Mouse (Mus musculus) ES-E14 (cell line): ENCODE measurements at regions not wholly inside any gene's neighbourhood (a gene's known extent, or its start where the extent isn't known, plus 50 kb on each side); places are given as distances from the start of the nearest gene placed in this dataset.

Experiments
- DNase-seq: peaks from one replicate; pipeline ENCODE4 v3.0.0-alpha.2; 2013; ENCODE audit warnings: low read depth, low spot score
- H3K27ac ChIP-seq: 2 replicates; pipeline ENCODE4 v1.5.1; 2012; ENCODE audit warnings: low read depth, mild to moderate bottlenecking, low read length, moderate library complexity, mixed read lengths; ENCODE audit not compliant: poor library complexity, insufficient read depth, severe bottlenecking
- H3K36me3 ChIP-seq: 2 replicates; pipeline ENCODE4 v1.6.1; 2012; ENCODE audit warnings: mild to moderate bottlenecking, low read length, moderate library complexity, mixed read lengths; ENCODE audit not compliant: control insufficient read depth, poor library complexity, insufficient read depth, severe bottlenecking
- H3K4me1 ChIP-seq, 2 experiments: fragments of 150-350 bp in 1 of 2; sonication (generic) in 1 of 2; 2 replicates each; pipeline ENCODE4 v1.6.1; 2012; ENCODE audit warnings: low read length in 2 of 2, mild to moderate bottlenecking in 1 of 2, mixed read lengths in 1 of 2; ENCODE audit not compliant: control insufficient read depth in 2 of 2, insufficient read depth in 2 of 2, poor library complexity in 1 of 2
- H3K4me3 ChIP-seq, 2 experiments: fragments of 150-350 bp in 1 of 2; sonication (generic) in 1 of 2; 2 replicates each; pipeline ENCODE4 v1.5.1; 2012; ENCODE audit warnings: low read length in 2 of 2, low read depth in 1 of 2, mild to moderate bottlenecking in 1 of 2, mixed read lengths in 1 of 2; ENCODE audit not compliant: insufficient read depth in 1 of 2, poor library complexity in 1 of 2, severe bottlenecking in 1 of 2
- H3K9ac ChIP-seq: 2 replicates; pipeline ENCODE4 v1.6.1; 2012; ENCODE audit warnings: low read depth, mild to moderate bottlenecking, low read length, mixed read lengths; ENCODE audit not compliant: poor library complexity, insufficient read depth, severe bottlenecking
- H3K9me3 ChIP-seq: fragments of 150-350 bp; sonication (generic); 2 replicates; pipeline ENCODE4 v1.6.1; 2012; ENCODE audit warnings: low read depth, mild to moderate bottlenecking, low read length; ENCODE audit not compliant: control insufficient read depth, insufficient read depth
- CHD2 ChIP-seq: IDR thresholded peaks from 2 replicates; pipeline ENCODE4 v1.6.1; 2014; ENCODE audit warnings: mild to moderate bottlenecking, low read depth, low read length, inconsistent platforms
- HCFC1 ChIP-seq: IDR thresholded peaks from 2 replicates; pipeline ENCODE4 v1.6.1; 2012; ENCODE audit warnings: low read length, inconsistent platforms, borderline replicate concordance; ENCODE audit not compliant: insufficient read depth
- MAFK ChIP-seq: IDR thresholded peaks from 2 replicates; pipeline ENCODE4 v1.6.1; 2014; ENCODE audit warnings: mild to moderate bottlenecking, low read depth, low read length, inconsistent platforms; ENCODE audit not compliant: insufficient read depth
- ZC3H11A ChIP-seq: IDR thresholded peaks from 2 replicates; pipeline ENCODE4 v1.6.1; 2012; ENCODE audit warnings: low read depth, mild to moderate bottlenecking, inconsistent platforms, low read length, borderline replicate concordance
- ZNF384 ChIP-seq: IDR thresholded peaks from 2 replicates; pipeline ENCODE4 v1.6.1; 2012; ENCODE audit warnings: low read depth, low read length, inconsistent platforms
- in situ Hi-C, 2 experiments: fragments of 600-800 bp; cut with MboI; formaldehyde crosslinking; loops; one replicate each; pipeline ENCODE4 v1.15.1; 2025; ENCODE audit warnings: low sequenced_read_pairs in 2 of 2, inconsistent platforms in 1 of 2; ENCODE audit not compliant: unreplicated experiment in 2 of 2

GRCm38 (mm10) chr5:75248279-75248678, 96.2 kb downstream of the Pdgfra start:
- Histone ChIP-seq H3K4me3 (no peak overlapping the region), H3K27ac (no peak overlapping the region), H3K9ac (no peak overlapping the region), H3K4me1 (no peaks in the 10 kb centered on the region), H3K9me3 (no peaks in the 10 kb centered on the region), H3K36me3 (no peaks in the 10 kb centered on the region)
- TF ChIP-seq CHD2 (no peak), HCFC1 (no peak), ZNF384 (no peak), MAFK (no peak), ZC3H11A (no peak)
- DNase-seq: no peak
- in situ Hi-C loops: no loop called here

GRCm38 (mm10) chr5:75249671-75250070, 97.6 kb downstream of the Pdgfra start:
- no peak overlapping the region for H3K9ac ChIP-seq
- no peak overlapping the region for H3K4me3 ChIP-seq
- no peak for TF ChIP-seq ZNF384
- no peak for TF ChIP-seq ZC3H11A
- TF ChIP-seq HCFC1: no peak
- TF ChIP-seq MAFK: no peak
- TF ChIP-seq CHD2: no peak
- H3K4me1 ChIP-seq: no peaks in the 10 kb centered on the region
- H3K27ac ChIP-seq: no peak overlapping the region
- H3K36me3 ChIP-seq: no peaks in the 10 kb centered on the region
- no peak for DNase-seq
- in situ Hi-C loops: no loop called here
- no peaks in the 10 kb centered on the region for H3K9me3 ChIP-seq

DNA sequence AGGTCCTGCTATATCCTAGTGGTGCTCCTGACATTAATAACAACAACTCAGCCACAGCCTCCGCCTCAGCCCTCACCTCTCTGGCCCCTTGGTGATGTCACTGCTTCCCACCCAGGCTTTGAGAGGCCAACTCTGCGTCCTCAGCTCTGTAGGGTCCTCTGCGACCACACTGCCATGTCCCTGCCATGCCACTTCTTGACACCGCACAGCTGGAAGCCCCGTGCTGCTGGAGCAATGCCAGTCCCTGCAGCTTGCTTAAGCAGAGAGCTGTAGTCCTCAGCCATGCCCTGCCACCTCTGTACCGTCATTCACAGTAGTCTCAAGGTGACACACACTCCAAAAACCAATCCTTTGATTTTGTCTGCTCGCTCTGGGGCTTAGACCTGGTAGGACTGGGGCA, 101.3 kb downstream of the Pdgfra start:
- Histone ChIP-seq H3K36me3 (no peaks in the 10 kb centered on the region), H3K4me1 (no peaks in the 10 kb centered on the region), H3K4me3 (no peak overlapping the region), H3K27ac (no peak overlapping the region), H3K9me3 (no peaks in the 10 kb centered on the region), H3K9ac (no peak overlapping the region)
- DNase-seq: no peak
- in situ Hi-C loops: no loop called here
- no peak for TF ChIP-seq CHD2
- TF ChIP-seq ZC3H11A: no peak
- TF ChIP-seq HCFC1: no peak
- TF ChIP-seq MAFK: no peak

DNA sequence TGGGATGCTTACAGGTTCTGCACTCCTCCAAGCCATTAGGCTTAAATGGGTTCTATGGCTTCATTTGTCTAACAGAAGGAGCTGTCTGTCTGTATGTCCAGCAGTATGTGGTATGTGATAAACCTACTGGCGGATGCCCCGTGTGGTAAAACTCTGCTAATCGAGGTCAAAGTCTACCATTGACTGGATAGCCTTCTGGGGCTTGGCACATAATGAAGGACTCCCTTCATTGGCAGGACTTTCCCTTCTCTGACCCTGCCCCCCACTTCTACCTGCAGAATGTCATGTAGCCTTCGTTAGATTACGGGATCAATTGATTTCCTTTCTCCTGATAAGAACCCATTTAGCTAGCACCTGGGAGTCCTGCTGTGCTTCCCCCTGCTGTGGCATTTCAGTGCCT, 101.7 kb downstream of the Pdgfra start:
- TF ChIP-seq HCFC1 (no peak), ZC3H11A (no peak), MAFK (no peak), ZNF384 (no peak), CHD2 (no peak)
- no peaks in the 10 kb centered on the region for H3K9me3 ChIP-seq
- no peak overlapping the region for H3K9ac ChIP-seq
- H3K4me1 ChIP-seq: no peaks in the 10 kb centered on the region
- H3K27ac ChIP-seq: no peak overlapping the region
- H3K36me3 ChIP-seq: no peaks in the 10 kb centered on the region
- no peak overlapping the region for H3K4me3 ChIP-seq
- no peak for DNase-seq
- in situ Hi-C loops: no loop called here

DNA sequence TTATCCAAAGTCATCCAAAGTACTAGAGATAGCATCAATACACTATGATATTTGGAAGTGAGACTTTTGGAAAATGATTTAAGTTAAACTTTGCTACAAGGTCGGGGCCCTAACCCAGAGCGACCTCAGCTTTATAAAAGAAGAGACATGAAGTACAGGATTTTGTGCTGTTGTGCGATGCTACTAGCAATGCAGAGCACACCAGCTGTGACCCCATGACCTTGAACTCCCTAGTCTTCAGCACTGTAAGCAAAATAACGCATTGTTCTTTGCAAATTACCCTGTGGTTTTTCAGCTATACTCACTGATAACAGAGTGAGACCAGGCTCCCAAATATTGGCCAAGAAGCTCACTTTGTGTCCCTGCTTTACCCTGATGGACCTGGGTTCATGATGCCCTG, 104.1 kb downstream of the Pdgfra start:
- no peak for TF ChIP-seq ZC3H11A
- no peak for TF ChIP-seq CHD2
- TF ChIP-seq HCFC1: no peak
- TF ChIP-seq MAFK: no peak
- TF ChIP-seq ZNF384: no peak
- Histone ChIP-seq H3K4me3 (no peak overlapping the region), H3K9me3 (no peaks in the 10 kb centered on the region), H3K9ac (no peak overlapping the region), H3K36me3 (no peaks in the 10 kb centered on the region), H3K4me1 (no peaks in the 10 kb centered on the region), H3K27ac (no peak overlapping the region)
- no peak for DNase-seq
- in situ Hi-C loops: no loop called here
